Mouse (Mus musculus) brain, embryonic 18.5 days (tissue): Measurements from ENCODE around the gene Myo10.

ENCODE experiments used
- DNase-seq: peaks from one replicate; pipeline ENCODE4 v3.0.0-alpha.2; 2012; ENCODE audit warnings: low read depth, low spot score

Myo10 gene

GRCm38 (mm10) chr15:25797179-25797578 is 174.9 kb downstream of the Myo10 start:
- no peak for DNase-seq

GRCm38 (mm10) chr15:25797888-25798287 is 175.6 kb downstream of the Myo10 start:
- no peak for DNase-seq

GRCm38 (mm10) chr15:25801726-25802125 is 179.4 kb downstream of the Myo10 start:
- DNase-seq = no peak

GRCm38 (mm10) chr15:25802194-25802593 is 179.9 kb downstream of the Myo10 start:
- peak; percentile 32 for DNase-seq

- no peak for DNase-seq
Observed at GRCm38 (mm10) chr15:25803111-25803510, 180.8 kb downstream of the Myo10 start.

- no peak for DNase-seq
Observed at GRCm38 (mm10) chr15:25805336-25806110, 183.2 kb downstream of the Myo10 start.

- no peak for DNase-seq
Observed at GRCm38 (mm10) chr15:25806363-25806762, 184.0 kb downstream of the Myo10 start.

- DNase-seq = no peak
Observed at GRCm38 (mm10) chr15:25806878-25807277, 184.6 kb downstream of the Myo10 start.

- DNase-seq = no peak
Observed at GRCm38 (mm10) chr15:25808677-25809460, 186.5 kb downstream of the Myo10 start.

- DNase-seq = no peak
Observed at GRCm38 (mm10) chr15:25809669-25810068, 187.3 kb downstream of the Myo10 start.

- no peak for DNase-seq
Observed at GRCm38 (mm10) chr15:25811834-25812250, 189.5 kb downstream of the Myo10 start.

GRCm38 (mm10) chr15:25812479-25812878 is 190.2 kb downstream of the Myo10 start:
- no peak for DNase-seq

- no peak for DNase-seq
Observed at GRCm38 (mm10) chr15:25814535-25814934, 192.2 kb downstream of the Myo10 start.

GRCm38 (mm10) chr15:25817191-25817590 is 194.9 kb downstream of the Myo10 start:
- no peak for DNase-seq

GRCm38 (mm10) chr15:25821981-25822380 is 199.7 kb downstream of the Myo10 start:
- no peak for DNase-seq

- DNase-seq = no peak
Observed at GRCm38 (mm10) chr15:25822656-25823055, 200.3 kb downstream of the Myo10 start.

GRCm38 (mm10) chr15:25826531-25826961 is 204.2 kb downstream of the Myo10 start:
- no peak for DNase-seq

GRCm38 (mm10) chr15:25828464-25828863 is 206.1 kb downstream of the Myo10 start:
- no peak for DNase-seq

GRCm38 (mm10) chr15:25830426-25830825 is 208.1 kb downstream of the Myo10 start:
- no peak for DNase-seq

- DNase-seq = no peak
Observed at GRCm38 (mm10) chr15:25834282-25834681, 212.0 kb downstream of the Myo10 start.

GRCm38 (mm10) chr15:25834920-25835674 is 212.8 kb downstream of the Myo10 start:
- no peak for DNase-seq

- no peak for DNase-seq
Observed at GRCm38 (mm10) chr15:25842462-25843085, 220.2 kb downstream of the Myo10 start.
